Mouse (Mus musculus) testis, adult 2 months (tissue): Measurements from ENCODE around the gene Golph3.

Source experiments
- CTCF ChIP-seq: fragments of 200-500 bp; IDR thresholded peaks from 2 replicates; pipeline ENCODE4 v1.5.1; 2012; ENCODE audit warnings: low read depth, mild to moderate bottlenecking, inconsistent platforms, low read length, moderate library complexity; ENCODE audit not compliant: control insufficient read depth, insufficient read depth, insufficient replicate concordance
- POLR2A ChIP-seq: fragments of 200-500 bp; IDR thresholded peaks from 2 replicates; pipeline ENCODE4 v1.6.1; 2012; ENCODE audit warnings: low read depth, mild to moderate bottlenecking, inconsistent platforms, low read length, moderate library complexity; ENCODE audit not compliant: control insufficient read depth

DNA sequence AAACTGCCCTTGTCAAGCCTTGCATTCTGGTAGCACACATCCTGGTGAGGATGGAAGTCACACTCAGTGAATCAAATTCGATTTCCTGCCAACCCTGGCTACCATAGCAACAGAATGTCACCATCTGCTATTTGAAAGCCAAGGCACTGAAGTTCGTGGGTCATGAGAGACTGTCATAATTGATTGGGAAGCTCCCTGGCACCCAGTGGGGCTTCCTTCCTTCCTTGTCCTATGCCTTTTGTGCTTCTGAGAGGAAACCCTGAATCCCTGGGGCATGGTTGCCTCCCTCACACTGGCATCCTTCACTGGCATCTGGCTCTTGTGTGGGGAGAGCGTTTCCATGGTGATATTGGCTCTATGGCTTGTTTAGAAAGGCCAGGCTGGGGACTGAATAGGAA is 44.8 kb downstream of the Golph3 start:
- TF ChIP-seq CTCF: no peak
- TF ChIP-seq POLR2A: no peak
